Mouse (Mus musculus) spleen, adult 18-20 months (tissue): ENCODE measurements around the gene Gm49776.
A peak's percentile ranks its signal among the peaks of the same experiment; 100 is the strongest.
"Not testable (repeated sequence)": the region's sequence is repeated elsewhere in the genome, so short reads cannot be mapped to it uniquely, and the experiment has no call there.

Source experiments
- DNase-seq, 2 experiments: peaks; one replicate each; pipeline ENCODE4 v3.0.0; 2022; ENCODE audit warnings: mixed read lengths in 2 of 2

Gene Gm49776

GRCm38 (mm10) chr16:18258221-18258620 is at the start of gene Gm49776:
Gm49776 (minus strand) TSS chr16:18258321.
- DNase-seq = no peak

- DNase-seq = not testable (repeated sequence)
Observed at GRCm38 (mm10) chr16:18289614-18290013, 31.5 kb upstream of the Gm49776 start.

GRCm38 (mm10) chr16:18289067-18289588 is 31.0 kb upstream of the Gm49776 start, which contains the start of gene Dgcr8:
Dgcr8 (minus strand) TSS chr16:18289246.
- DNase-seq = peak; percentile 95 to 97

- DNase-seq = no peak
Observed at GRCm38 (mm10) chr16:18288581-18289061, 30.5 kb upstream of the Gm49776 start.

- DNase-seq = no peak
Observed at GRCm38 (mm10) chr16:18288166-18288565, 30.0 kb upstream of the Gm49776 start.

- no peak for DNase-seq
Observed at GRCm38 (mm10) chr16:18275166-18275565, 17.0 kb upstream of the Gm49776 start.

GRCm38 (mm10) chr16:18268182-18268581 is 10.1 kb upstream of the Gm49776 start:
- no peak for DNase-seq

- DNase-seq = no peak
Observed at GRCm38 (mm10) chr16:18265024-18265423, 6.9 kb upstream of the Gm49776 start.

GRCm38 (mm10) chr16:18253866-18254265 is 4.3 kb downstream of the Gm49776 start:
- no peak for DNase-seq

- no peak for DNase-seq
Observed at GRCm38 (mm10) chr16:18252736-18253135, 5.4 kb downstream of the Gm49776 start.

GRCm38 (mm10) chr16:18250828-18251790 is 7.0 kb downstream of the Gm49776 start:
- no peak for DNase-seq

GRCm38 (mm10) chr16:18250231-18250630 is 7.9 kb downstream of the Gm49776 start:
- DNase-seq = no peak

- DNase-seq = peak; percentile 50 to 62
Observed at GRCm38 (mm10) chr16:18249364-18249967, 8.7 kb downstream of the Gm49776 start.

- peak; percentile 94 to 97 for DNase-seq
Observed at GRCm38 (mm10) chr16:18248433-18249363, 9.4 kb downstream of the Gm49776 start, which contains the start of the genes Trmt2a and Ranbp1. Trmt2a (plus strand) TSS chr16:18248679. Ranbp1 (minus strand) TSS chr16:18248732.

GRCm38 (mm10) chr16:18247521-18248399 is 10.4 kb downstream of the Gm49776 start:
- DNase-seq = no peak

- DNase-seq = no peak
Observed at GRCm38 (mm10) chr16:18241581-18241980, 16.5 kb downstream of the Gm49776 start.

- DNase-seq = no peak
Observed at GRCm38 (mm10) chr16:18236676-18237501, 21.2 kb downstream of the Gm49776 start.

- DNase-seq = peak in 1 of 2 experiments; percentile 39
Observed at GRCm38 (mm10) chr16:18235389-18236065, 22.6 kb downstream of the Gm49776 start.

GRCm38 (mm10) chr16:18234671-18235388 is 23.3 kb downstream of the Gm49776 start, which contains the start of gene Zdhhc8:
Zdhhc8 (minus strand) TSS chr16:18235136.
- DNase-seq = peak; percentile 50 to 71
